ENCODE assay signal across 20 mouse cellular contexts in the genomic region with DNA sequence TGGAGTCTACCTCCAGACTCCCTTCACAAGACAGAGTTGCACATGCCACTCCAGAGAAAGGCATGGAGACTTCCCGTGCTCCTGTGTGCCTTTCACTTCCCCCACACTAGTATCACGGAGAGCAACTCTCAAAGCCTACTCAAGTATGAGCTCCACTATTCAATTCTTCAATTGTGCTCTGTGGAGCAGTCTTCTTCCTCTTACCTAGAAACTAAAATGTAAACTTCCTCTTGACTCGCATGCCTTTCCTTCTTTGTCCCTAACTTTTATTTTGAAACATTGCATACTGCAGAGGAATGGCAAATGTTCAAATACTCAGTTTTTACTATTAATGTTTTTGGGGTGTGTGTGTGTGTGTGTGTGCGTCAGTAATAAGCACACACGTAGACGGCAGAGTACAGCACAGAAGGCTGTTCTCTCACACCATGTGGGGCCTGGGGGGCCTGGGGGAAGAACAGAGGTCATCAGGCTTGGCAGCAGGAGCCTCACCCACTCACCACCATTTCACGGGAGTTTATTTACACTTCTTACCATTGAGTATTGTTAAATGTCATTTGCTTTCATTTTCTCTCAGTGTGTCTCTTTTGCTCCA. TPM values are rescaled to one million over a fixed set of nuclear protein-coding genes. Genes with fewer than 3 reads are reported as not detected.
DNase-seq lines count a peak whose midpoint lies in the region; ATAC-seq and TF ChIP-seq lines count a peak whose summit lies in the region.
"Had no signal": no experiment of that assay in that cellular context is flagged by ENCODE, and none has a peak within 500 bp of the region (broad histone marks: within the 10 kb centered on the region; RNA-seq: fewer than 3 reads in every experiment).

No protein-coding gene starts in this region.

- H3K27ac ChIP-seq in liver, embryonic 13.5 days = peak overlapping the region; percentile 22
- no peak overlapping the region for H3K27ac ChIP-seq in liver, postnatal 0 days (ENCODE audit: low read depth)
- H3K27ac ChIP-seq in midbrain, embryonic 11.5 days (ENCODE audit: low read depth, low read length) = no peak overlapping the region
- H3K27ac ChIP-seq in midbrain, embryonic 14.5 days (replicated peaks; ENCODE audit: low read depth, low read length) = no peak overlapping the region
- H3K27ac ChIP-seq: heart, embryonic 10.5 days; limb, embryonic 12.5 days; macrophage; midbrain, embryonic 15.5 days; neural tube, embryonic 15.5 days had no signal

- 0 out of 2 replicates have a peak overlapping the region, but pooled peaks have one; percentile 47 for H3K9ac ChIP-seq in liver, embryonic 13.5 days
- H3K9ac ChIP-seq in liver, postnatal 0 days (replicated peaks) = no peak overlapping the region
- no peak overlapping the region for H3K9ac ChIP-seq in midbrain, embryonic 11.5 days (ENCODE audit: low read length)
- H3K9ac ChIP-seq in midbrain, embryonic 14.5 days (replicated peaks; ENCODE audit: low read length) = no peak overlapping the region
- H3K9ac ChIP-seq: kidney, embryonic 15.5 days; limb, embryonic 12.5 days; midbrain, embryonic 15.5 days; neural tube, embryonic 15.5 days had no signal

- no peak for DNase-seq in liver, embryonic 13.5 days
- DNase-seq in liver, postnatal 0 days = no peak
- peak; percentile 37 for DNase-seq in midbrain, embryonic 11.5 days (ENCODE audit: low spot score, missing footprints)
- DNase-seq in midbrain, embryonic 14.5 days = no peak
- no peak for DNase-seq in gastrocnemius, adult 8-10 months (ENCODE audit: low spot score in 2 of 2)
- DNase-seq: adrenal gland, adult 2 months; cerebellum, adult 9-11 months; gastrocnemius, postnatal 14 days; kidney, postnatal 4 days; thymus, adult 18-20 months had no signal

- 68% methylated on average over 7 of the region's 7 CpGs for WGBS in liver, embryonic 13.5 days (ENCODE audit: insufficient replicate concordance)
- WGBS in liver, postnatal 0 days (ENCODE audit: insufficient replicate concordance) = 52% methylated on average over 7 of the region's 7 CpGs
- 75% methylated on average over 7 of the region's 7 CpGs for WGBS in midbrain, embryonic 11.5 days
- WGBS in midbrain, embryonic 14.5 days = 86% methylated on average over 7 of the region's 7 CpGs

- H3K4me3 ChIP-seq in liver, embryonic 13.5 days (replicated peaks) = no peak overlapping the region
- H3K4me3 ChIP-seq in liver, postnatal 0 days (ENCODE audit: low read depth, low read length) = no peak overlapping the region
- no peak overlapping the region for H3K4me3 ChIP-seq in midbrain, embryonic 11.5 days (ENCODE audit: low read depth, low read length)
- no peak overlapping the region for H3K4me3 ChIP-seq in midbrain, embryonic 14.5 days (replicated peaks; ENCODE audit: low read depth, low read length)
- H3K4me3 ChIP-seq: erythroblast, embryonic 14.5 days; heart, embryonic 10.5 days; kidney, embryonic 15.5 days; limb, embryonic 12.5 days; midbrain, embryonic 15.5 days; neural tube, embryonic 15.5 days had no signal

- H3K4me1 ChIP-seq in liver, embryonic 13.5 days (replicated peaks) = peaks cover 44% of the 10 kb centered on the region
- H3K4me1 ChIP-seq in liver, postnatal 0 days (ENCODE audit: insufficient read depth) = peaks cover 37% of the 10 kb centered on the region
- H3K4me1 ChIP-seq in midbrain, embryonic 11.5 days (ENCODE audit: control insufficient read depth, insufficient read depth, low read length) = no peaks in the 10 kb centered on the region
- no peaks in the 10 kb centered on the region for H3K4me1 ChIP-seq in midbrain, embryonic 14.5 days (ENCODE audit: control insufficient read depth, insufficient read depth, low read length)
- H3K4me1 ChIP-seq: midbrain, embryonic 15.5 days had no signal

- ATAC-seq in liver, embryonic 13.5 days (ENCODE audit: low read depth) = no peak
- ATAC-seq in liver, postnatal 0 days = no peak
- ATAC-seq in midbrain, embryonic 11.5 days (ENCODE audit: low FRiP score) = no peak
- ATAC-seq in midbrain, embryonic 14.5 days (ENCODE audit: low FRiP score, low TSS enrichment) = no peak
- ATAC-seq in megakaryocyte progenitor cell, adult 5-6 weeks (replicated peaks; ENCODE audit: poor library complexity) = peak; percentile 18; the same call in 1 of the 2 replicates
- no peak for ATAC-seq in erythroblast, adult 5-6 weeks (replicated peaks; ENCODE audit: low FRiP score, poor library complexity, severe bottlenecking)
- ATAC-seq: forebrain, embryonic 14.5 days; midbrain, embryonic 15.5 days had no signal

- no peak for TF ChIP-seq EP300 in liver, postnatal 0 days (IDR thresholded peaks at IDR 0.05; ENCODE audit: low read depth)

- H3K36me3 ChIP-seq in liver, embryonic 13.5 days = no peaks in the 10 kb centered on the region
- peaks cover 6% of the 10 kb centered on the region; the same call in 1 of the 2 replicates for H3K36me3 ChIP-seq in liver, postnatal 0 days (replicated peaks; ENCODE audit: insufficient read depth, low read length)
- H3K36me3 ChIP-seq in midbrain, embryonic 11.5 days (ENCODE audit: control insufficient read depth, insufficient read depth, low read length) = no peaks in the 10 kb centered on the region
- no peaks in the 10 kb centered on the region for H3K36me3 ChIP-seq in midbrain, embryonic 14.5 days (ENCODE audit: control insufficient read depth, insufficient read depth, low read length)
- H3K36me3 ChIP-seq: heart, embryonic 10.5 days; limb, embryonic 12.5 days; midbrain, embryonic 15.5 days; neural tube, embryonic 15.5 days had no signal

- no peaks in the 10 kb centered on the region for H3K27me3 ChIP-seq in liver, embryonic 13.5 days
- H3K27me3 ChIP-seq in liver, postnatal 0 days (ENCODE audit: insufficient read depth, low read length) = no peaks in the 10 kb centered on the region
- no peaks in the 10 kb centered on the region for H3K27me3 ChIP-seq in midbrain, embryonic 11.5 days (ENCODE audit: control insufficient read depth, insufficient read depth, low read length)
- no peaks in the 10 kb centered on the region for H3K27me3 ChIP-seq in midbrain, embryonic 14.5 days (ENCODE audit: control insufficient read depth, insufficient read depth, low read length)
- H3K27me3 ChIP-seq: kidney, embryonic 15.5 days; limb, embryonic 12.5 days; midbrain, embryonic 15.5 days; neural tube, embryonic 15.5 days had no signal

- H3K4me2 ChIP-seq in liver, embryonic 13.5 days = no peak overlapping the region
- no peak overlapping the region for H3K4me2 ChIP-seq in liver, postnatal 0 days (ENCODE audit: low read depth, low read length)
- H3K4me2 ChIP-seq in midbrain, embryonic 11.5 days = no peak overlapping the region
- no peak overlapping the region for H3K4me2 ChIP-seq in midbrain, embryonic 14.5 days (ENCODE audit: low read length)
- H3K4me2 ChIP-seq: kidney, embryonic 15.5 days; limb, embryonic 12.5 days; midbrain, embryonic 15.5 days; neural tube, embryonic 15.5 days had no signal

- no peaks in the 10 kb centered on the region for H3K9me3 ChIP-seq in liver, embryonic 13.5 days (replicated peaks)
- no peaks in the 10 kb centered on the region for H3K9me3 ChIP-seq in liver, postnatal 0 days (ENCODE audit: low read length)
- H3K9me3 ChIP-seq in midbrain, embryonic 11.5 days (ENCODE audit: control insufficient read depth, low read length) = no peaks in the 10 kb centered on the region
- H3K9me3 ChIP-seq in midbrain, embryonic 14.5 days (ENCODE audit: control insufficient read depth, low read length) = no peaks in the 10 kb centered on the region
- H3K9me3 ChIP-seq: heart, embryonic 10.5 days; kidney, embryonic 15.5 days; limb, embryonic 12.5 days; midbrain, embryonic 15.5 days; neural tube, embryonic 15.5 days had no signal

- TF ChIP-seq CTCF in liver, postnatal 0 days (IDR thresholded peaks at IDR 0.05; ENCODE audit: low read depth) = no peak

RNA-seq across cellular contexts. Expression of a gene that starts 20.6 kb away (rescaled TPM):
- 91.1 and 99.5 TPM in 2 replicates for polyA plus RNA-seq in liver, embryonic 13.5 days (2015; fragmentation: Nextera tagmentation; extraction: Ambion mirVana)
- 49.5 and 65.0 TPM in 2 replicates for polyA plus RNA-seq in liver, postnatal 0 days (2015; fragmentation: Nextera tagmentation; extraction: Ambion mirVana)
- polyA plus RNA-seq in midbrain, embryonic 11.5 days (2014; fragmentation: Nextera tagmentation; extraction: Ambion mirVana) = 13.2 and 16.5 TPM in 2 replicates
- 13.7 and 18.6 TPM in 2 replicates for polyA plus RNA-seq in midbrain, embryonic 14.5 days (2014; fragmentation: Nextera tagmentation; extraction: Ambion mirVana)
- 50.6 and 58.0 TPM in 2 replicates for total RNA-seq in megakaryocyte progenitor cell, adult 5-6 weeks (2015)
- total RNA-seq in megakaryocyte progenitor cell, adult 5-6 weeks (2017) = 40.4 and 64.3 TPM in 2 replicates
- 401 and 415 TPM in 2 replicates for total RNA-seq in erythroblast, adult 5-6 weeks (2015; ENCODE audit: low replicate concordance)
- 648 and 695 TPM in 2 replicates for total RNA-seq in erythroblast, adult 5-6 weeks (2017; ENCODE audit: low replicate concordance)
- 10 to 100 TPM; 23.9 to 45.4 (median 33.9) TPM for total RNA-seq in gastrocnemius, adult 8-10 months (2022)
